Mouse (Mus musculus) stomach, embryonic 16.5 days (tissue): ENCODE data around the gene Ldb1. TPM values are rescaled to one million over a fixed set of nuclear protein-coding genes. Genes with fewer than 3 reads are reported as not detected.

Experiments
- ATAC-seq: fragments of 200-750 bp; cut with Nextera tagmentation; 2 replicates; pipeline ENCODE4 v1.8.0; 2017; ENCODE audit warnings: moderate number of reproducible peaks, moderate TSS enrichment; ENCODE audit not compliant: insufficient read depth, low FRiP score
- H3K27ac ChIP-seq: fragments of 300-500 bp; sonication (generic); 2 replicates; pipeline ENCODE4 v1.5.1; 2014; ENCODE audit warnings: low read length
- H3K27me3 ChIP-seq: fragments of 300-500 bp; sonication (generic); 2 replicates; pipeline ENCODE4 v1.6.1; 2014; ENCODE audit warnings: low read length, control low read depth, mixed read lengths; ENCODE audit not compliant: control insufficient read depth, insufficient read depth
- H3K36me3 ChIP-seq: fragments of 300-500 bp; sonication (generic); 2 replicates; pipeline ENCODE4 v1.6.1; 2014; ENCODE audit warnings: low read length; ENCODE audit not compliant: control insufficient read depth, insufficient read depth
- H3K4me1 ChIP-seq: fragments of 300-500 bp; sonication (generic); 2 replicates; pipeline ENCODE4 v1.6.1; 2014; ENCODE audit warnings: low read length, control low read depth, mixed read lengths; ENCODE audit not compliant: control insufficient read depth, insufficient read depth
- H3K4me2 ChIP-seq: fragments of 300-500 bp; sonication (generic); 2 replicates; pipeline ENCODE4 v1.6.1; 2014; ENCODE audit warnings: low read depth, low read length, mixed read lengths
- H3K4me3 ChIP-seq: fragments of 300-500 bp; sonication (generic); replicated peaks from 2 replicates; pipeline ENCODE4 v1.5.1; 2014; ENCODE audit warnings: mild to moderate bottlenecking, low read length
- H3K9ac ChIP-seq: fragments of 300-500 bp; sonication (generic); 2 replicates; pipeline ENCODE4 v1.6.1; 2014; ENCODE audit warnings: low read length
- H3K9me3 ChIP-seq: fragments of 300-500 bp; sonication (generic); replicated peaks from 2 replicates; pipeline ENCODE4 v1.6.1; 2016; ENCODE audit warnings: low read length, control low read depth; ENCODE audit not compliant: control insufficient read depth
- WGBS: fragments of 180-500 bp; shearing (Covaris S2); extraction: QIAGEN DNeasy Blood & Tissue Kit; methylation state at CpG from one replicate; pipeline ENCODE4 v1.1.7; 2014; 5-methylcytosine and 5-hydroxymethylcytosine counted together
- polyA plus RNA-seq: library from polyadenylated mRNA; unstranded; fragments of >200 nt; fragmentation: Nextera tagmentation; extraction: Ambion mirVana; gene quantifications from 2 replicates; pipeline ENCODE4 v1.2.1, GENCODE M21; 2015

Gene Ldb1
- polyA plus RNA-seq, 1 experiment from 2014 or later = 41.4 TPM

GRCm38 (mm10) chr19:46032731-46033510 is 12.1 kb downstream of the Ldb1 start:
- ATAC-seq = no peak
- no peak overlapping the region for H3K27ac ChIP-seq
- H3K9me3 ChIP-seq = 0 out of 2 replicates have a peak, but pooled peaks cover 3% of the 10 kb centered on the region
- H3K9ac ChIP-seq = no peak overlapping the region
- H3K36me3 ChIP-seq = peaks cover 39% of the 10 kb centered on the region
- H3K27me3 ChIP-seq = no peaks in the 10 kb centered on the region
- no peak overlapping the region for H3K4me2 ChIP-seq
- peaks cover 14% of the 10 kb centered on the region for H3K4me1 ChIP-seq
- WGBS = 82% methylated on average over 26 of the region's 26 CpGs
- no peak overlapping the region for H3K4me3 ChIP-seq

- no peak overlapping the region for H3K27ac ChIP-seq
- H3K9me3 ChIP-seq = 0 out of 2 replicates have a peak, but pooled peaks cover 3% of the 10 kb centered on the region
- H3K4me3 ChIP-seq = no peak overlapping the region
- peaks cover 3% of the 10 kb centered on the region; the same call in 1 of the 2 replicates for H3K4me1 ChIP-seq
- ATAC-seq = 0 out of 2 replicates have a peak, but pooled peaks have one; percentile 17
- no peaks in the 10 kb centered on the region for H3K27me3 ChIP-seq
- 73% methylated on average over 9 of the region's 9 CpGs for WGBS
- no peak overlapping the region for H3K4me2 ChIP-seq
- peaks cover 39% of the 10 kb centered on the region for H3K36me3 ChIP-seq
- no peak overlapping the region for H3K9ac ChIP-seq
Measured at GRCm38 (mm10) chr19:46031689-46032432, 13.2 kb downstream of the Ldb1 start.

GRCm38 (mm10) chr19:46030196-46030983 is 14.6 kb downstream of the Ldb1 start:
- no peaks in the 10 kb centered on the region for H3K27me3 ChIP-seq
- H3K36me3 ChIP-seq = peaks cover 39% of the 10 kb centered on the region
- 0 out of 2 replicates have a peak, but pooled peaks cover 3% of the 10 kb centered on the region for H3K9me3 ChIP-seq
- WGBS = 90% methylated on average over 10 of the region's 10 CpGs
- no peak overlapping the region for H3K4me3 ChIP-seq
- ATAC-seq = no peak
- no peaks in the 10 kb centered on the region for H3K4me1 ChIP-seq
- H3K27ac ChIP-seq = no peak overlapping the region
- no peak overlapping the region for H3K4me2 ChIP-seq
- H3K9ac ChIP-seq = no peak overlapping the region

GRCm38 (mm10) chr19:46029652-46030051 is 15.4 kb downstream of the Ldb1 start:
- no peak overlapping the region for H3K4me3 ChIP-seq
- ATAC-seq = no peak
- H3K27ac ChIP-seq = no peak overlapping the region
- H3K9ac ChIP-seq = no peak overlapping the region
- no peaks in the 10 kb centered on the region for H3K27me3 ChIP-seq
- H3K4me1 ChIP-seq = no peaks in the 10 kb centered on the region
- peaks cover 33% of the 10 kb centered on the region for H3K36me3 ChIP-seq
- 59% methylated on average over 1 of the region's 1 CpGs for WGBS
- H3K9me3 ChIP-seq = 0 out of 2 replicates have a peak, but pooled peaks cover 3% of the 10 kb centered on the region
- H3K4me2 ChIP-seq = no peak overlapping the region

GRCm38 (mm10) chr19:46028747-46029320 is 16.2 kb downstream of the Ldb1 start:
- ATAC-seq = no peak
- peaks cover 25% of the 10 kb centered on the region for H3K36me3 ChIP-seq
- H3K9me3 ChIP-seq = 0 out of 2 replicates have a peak, but pooled peaks cover 3% of the 10 kb centered on the region
- no peak overlapping the region for H3K9ac ChIP-seq
- H3K27ac ChIP-seq = no peak overlapping the region
- no peaks in the 10 kb centered on the region for H3K4me1 ChIP-seq
- H3K4me3 ChIP-seq = no peak overlapping the region
- H3K4me2 ChIP-seq = no peak overlapping the region
- no peaks in the 10 kb centered on the region for H3K27me3 ChIP-seq
- 72% methylated on average over 11 of the region's 11 CpGs for WGBS

GRCm38 (mm10) chr19:46026567-46026966 is 18.4 kb downstream of the Ldb1 start:
- no peaks in the 10 kb centered on the region for H3K27me3 ChIP-seq
- peaks cover 8% of the 10 kb centered on the region; the same call in 1 of the 2 replicates for H3K36me3 ChIP-seq
- H3K27ac ChIP-seq = no peak overlapping the region
- H3K9ac ChIP-seq = no peak overlapping the region
- no peaks in the 10 kb centered on the region for H3K4me1 ChIP-seq
- H3K4me2 ChIP-seq = no peak overlapping the region
- ATAC-seq = no peak
- 0 out of 2 replicates have a peak, but pooled peaks cover 3% of the 10 kb centered on the region for H3K9me3 ChIP-seq
- H3K4me3 ChIP-seq = no peak overlapping the region
- 57% methylated on average over 8 of the region's 8 CpGs for whole genome bisulfite sequencing

GRCm38 (mm10) chr19:46024959-46025358 is 20.1 kb downstream of the Ldb1 start:
- H3K9ac ChIP-seq = no peak overlapping the region
- peak overlapping the region; percentile 80 for H3K27ac ChIP-seq
- H3K4me2 ChIP-seq = no peak overlapping the region; the same call in 1 of the 2 replicates
- H3K27me3 ChIP-seq = no peaks in the 10 kb centered on the region
- peak; percentile 86 for ATAC-seq
- 0 out of 2 replicates have a peak, but pooled peaks cover 3% of the 10 kb centered on the region for H3K9me3 ChIP-seq
- H3K36me3 ChIP-seq = no peaks in the 10 kb centered on the region; the same call in 1 of the 2 replicates
- H3K4me1 ChIP-seq = no peaks in the 10 kb centered on the region
- no peak overlapping the region for H3K4me3 ChIP-seq
- WGBS = 45% methylated on average over 6 of the region's 6 CpGs

GRCm38 (mm10) chr19:46016023-46016422 is 29.0 kb downstream of the Ldb1 start:
- Histone ChIP-seq H3K36me3 (no peaks in the 10 kb centered on the region), H3K4me1 (no peaks in the 10 kb centered on the region), H3K9me3 (no peaks in the 10 kb centered on the region), H3K4me2 (no peak overlapping the region), H3K27ac (no peak overlapping the region), H3K4me3 (no peak overlapping the region), H3K9ac (no peak overlapping the region), H3K27me3 (no peaks in the 10 kb centered on the region)
- WGBS = 74% methylated on average over 2 of the region's 2 CpGs
- ATAC-seq = no peak
